Mouse (Mus musculus): ENCODE data around the gene 2210408I21Rik.

GRCm38 (mm10) chr13:77275172-77275747 lies 139.9 kb downstream of the 2210408I21Rik start:
- TF ChIP-seq CTCF (IDR thresholded peaks at IDR 0.05; ENCODE audit: low read depth, low read length) (no peak), POLR2AphosphoS5 (IDR thresholded peaks at IDR 0.05; ENCODE audit: insufficient replicate concordance, low read depth, low read length) (no peak), TAL1 (conservative IDR thresholded peaks at IDR 0.05; ENCODE audit: low read depth, low read length) (no peak)
